Mouse (Mus musculus): ENCODE results near the gene Pnmt. TPM values are rescaled to one million over a fixed set of nuclear protein-coding genes. Genes with fewer than 3 reads are reported as not detected.

Pnmt gene
- total and polyA plus RNA-seq, 3 experiments, result not detected

- dilution Hi-C loops (cut with MboI; ENCODE audit: extremely low pct_ligation_motif_present, extremely low pct_unique_long_range_greater_than_20kb, low sequenced_read_pairs) (no loop called here), in situ Hi-C loops (cut with MboI; ENCODE audit: low pct_ligation_motif_present, low pct_unique_long_range_greater_than_20kb, low sequenced_read_pairs) (no loop called here)
- no peaks in the 10 kb centered on the region for H3K9me3 ChIP-seq (replicated peaks; ENCODE audit: low read length)
- no peaks in the 10 kb centered on the region for H3K27me3 ChIP-seq (replicated peaks)
- TF ChIP-seq SMC3 (IDR thresholded peaks at IDR 0.05; ENCODE audit: low read depth, low read length), result no peak
- no peak for TF ChIP-seq CHD1 (IDR thresholded peaks at IDR 0.05; ENCODE audit: low read depth, low read length)
- TF ChIP-seq MAX (IDR thresholded peaks at IDR 0.05; ENCODE audit: low read length), result no peak
- no peak for TF ChIP-seq POLR2AphosphoS2 (IDR thresholded peaks at IDR 0.05; ENCODE audit: low read depth, low read length)
- no peak for TF ChIP-seq E2F4 (IDR thresholded peaks at IDR 0.05; ENCODE audit: insufficient replicate concordance, low read depth, low read length)
- TF ChIP-seq IRF4 (IDR thresholded peaks at IDR 0.05; ENCODE audit: low read depth, low read length), result no peak
- no peak for TF ChIP-seq MAFK (IDR thresholded peaks at IDR 0.05; ENCODE audit: insufficient replicate concordance, low read length)
- TF ChIP-seq ZKSCAN1 (IDR thresholded peaks at IDR 0.05; ENCODE audit: borderline replicate concordance, low read depth, low read length), result no peak
- no peak for TF ChIP-seq ZC3H11A (IDR thresholded peaks at IDR 0.05; ENCODE audit: low read depth, low read length)
- no peak for TF ChIP-seq NRF1 (IDR thresholded peaks at IDR 0.05; ENCODE audit: low read depth, low read length)
- no peak for TF ChIP-seq MAZ (IDR thresholded peaks at IDR 0.05; ENCODE audit: low read depth, low read length)
- H3K9ac ChIP-seq (ENCODE audit: insufficient read depth, low read depth), result no peak overlapping the region
- no peak overlapping the region for H3K4me3 ChIP-seq (replicated peaks in 1 of 3; ENCODE audit: low read depth in 2 of 3, low read length in 2 of 3, poor library complexity in 1 of 3)
- H3K27ac ChIP-seq (ENCODE audit: insufficient read depth, low read depth), result no peak overlapping the region
- no peak for DNase-seq (ENCODE audit: extremely low read depth)
- no peaks in the 10 kb centered on the region for H3K79me2 ChIP-seq (replicated peaks; ENCODE audit: control insufficient read depth, extremely low read depth, insufficient read depth, poor library complexity, severe bottlenecking)
- H3K4me2 ChIP-seq (ENCODE audit: insufficient read depth, low read depth, poor library complexity, severe bottlenecking), result no peak overlapping the region
- H3K4me1 ChIP-seq (ENCODE audit: control insufficient read depth in 1 of 2, insufficient read depth in 2 of 2), result no peaks in the 10 kb centered on the region
- peaks cover 54 to 78% of the 10 kb centered on the region in 2 experiments for H3K36me3 ChIP-seq (replicated peaks in 1 of 2; ENCODE audit: control insufficient read depth in 1 of 2, insufficient read depth in 1 of 2, low read length in 1 of 2)
These were observed 6.1 kb upstream of the Pnmt start for GRCm38 (mm10) chr11:98380106-98380505.

- no peaks in the 10 kb centered on the region for H3K27me3 ChIP-seq (replicated peaks)
- H3K4me2 ChIP-seq (ENCODE audit: insufficient read depth, low read depth, poor library complexity, severe bottlenecking), result no peak overlapping the region
- dilution Hi-C loops (cut with MboI; ENCODE audit: extremely low pct_ligation_motif_present, extremely low pct_unique_long_range_greater_than_20kb, low sequenced_read_pairs), result no loop called here
- TF ChIP-seq ETS1 (conservative IDR thresholded peaks at IDR 0.05; ENCODE audit: low read depth, low read length) (no peak), CHD2 (IDR thresholded peaks at IDR 0.05; ENCODE audit: low read length) (no peak), USF1 (IDR thresholded peaks at IDR 0.05; ENCODE audit: low read depth, low read length) (no peak), SIN3A (IDR thresholded peaks at IDR 0.05; ENCODE audit: low read length) (no peak), KAT2A (IDR thresholded peaks at IDR 0.05; ENCODE audit: insufficient replicate concordance, low read length) (no peak)
- no peaks in the 10 kb centered on the region for H3K79me2 ChIP-seq (replicated peaks; ENCODE audit: control insufficient read depth, extremely low read depth, insufficient read depth, poor library complexity, severe bottlenecking)
- in situ Hi-C loops (cut with MboI; ENCODE audit: low pct_ligation_motif_present, low pct_unique_long_range_greater_than_20kb, low sequenced_read_pairs), result no loop called here
- no peaks in the 10 kb centered on the region for H3K4me1 ChIP-seq (ENCODE audit: control insufficient read depth in 1 of 2, insufficient read depth in 2 of 2)
- no peak for DNase-seq (ENCODE audit: extremely low read depth)
- H3K27ac ChIP-seq (ENCODE audit: insufficient read depth, low read depth), result no peak overlapping the region
- no peak overlapping the region for H3K9ac ChIP-seq (ENCODE audit: insufficient read depth, low read depth)
- peaks cover 41 to 63% of the 10 kb centered on the region in 2 experiments for H3K36me3 ChIP-seq (replicated peaks in 1 of 2; ENCODE audit: control insufficient read depth in 1 of 2, insufficient read depth in 1 of 2, low read length in 1 of 2)
- no peaks in the 10 kb centered on the region for H3K9me3 ChIP-seq (replicated peaks; ENCODE audit: low read length)
- H3K4me3 ChIP-seq (replicated peaks in 1 of 3; ENCODE audit: low read depth in 2 of 3, low read length in 2 of 3, poor library complexity in 1 of 3), result no peak overlapping the region
These were observed 4.6 kb upstream of the Pnmt start for GRCm38 (mm10) chr11:98381651-98382050.

All from CH12.LX (cell line).